8 mouse cellular contexts compared by ENCODE assay signal in genomic region chr19:47731931-47732330, GRCm38 (mm10). TPM values are rescaled to one million over a fixed set of nuclear protein-coding genes. Genes with fewer than 3 reads are reported as not detected.
DNase-seq lines count a peak whose midpoint lies in the region; ATAC-seq and TF ChIP-seq lines count a peak whose summit lies in the region.

No protein-coding gene starts in this region.

- H3K4me2 ChIP-seq in forebrain, embryonic 15.5 days (replicated peaks), result peak overlapping the region; percentile 48
- H3K4me2 ChIP-seq in hindbrain, embryonic 16.5 days (ENCODE audit: low read length), result peak overlapping the region; percentile 67
- H3K4me2 ChIP-seq in limb, embryonic 14.5 days (replicated peaks; ENCODE audit: low read depth, low read length, severe bottlenecking), result peak overlapping the region; percentile 50
- peak overlapping the region; percentile 50 for H3K4me2 ChIP-seq in midbrain, embryonic 15.5 days
- peak overlapping the region; percentile 44 for H3K4me2 ChIP-seq in stomach, postnatal 0 days (replicated peaks; ENCODE audit: low read depth)

- peak; percentile 56 to 68 for DNase-seq in spleen, adult 18-20 months
- no peak for DNase-seq in spleen, adult 12 weeks (ENCODE audit: low spot score)
- peak; percentile 38 for DNase-seq in c-Kit-positive CD71-negative TER-119-negative erythroid progenitor cells, embryonic 14.5 days (ENCODE audit: low read depth)
- DNase-seq in limb, embryonic 14.5 days (ENCODE audit: low spot score), result peak; percentile 69
- peak; percentile 78 for DNase-seq in stomach, postnatal 0 days (ENCODE audit: low spot score)

- H3K27me3 ChIP-seq in forebrain, embryonic 15.5 days, result no peaks in the 10 kb centered on the region
- H3K27me3 ChIP-seq in hindbrain, embryonic 16.5 days (replicated peaks; ENCODE audit: control insufficient read depth, insufficient read depth, low read length), result no peaks in the 10 kb centered on the region
- H3K27me3 ChIP-seq in limb, embryonic 14.5 days (ENCODE audit: control insufficient read depth, insufficient read depth, low read length), result no peaks in the 10 kb centered on the region
- H3K27me3 ChIP-seq in midbrain, embryonic 15.5 days (replicated peaks), result no peaks in the 10 kb centered on the region
- H3K27me3 ChIP-seq in stomach, postnatal 0 days (ENCODE audit: control insufficient read depth, insufficient read depth, low read length), result no peaks in the 10 kb centered on the region

- TF ChIP-seq POLR2A in limb, embryonic 14.5 days (IDR thresholded peaks at IDR 0.05; ENCODE audit: borderline replicate concordance, extremely low read depth, insufficient read depth, insufficient read length), result no peak

- TF ChIP-seq CTCF in stomach, postnatal 0 days (IDR thresholded peaks at IDR 0.05; ENCODE audit: low read depth), result no peak

- peaks cover 38% of the 10 kb centered on the region for H3K36me3 ChIP-seq in forebrain, embryonic 15.5 days
- H3K36me3 ChIP-seq in hindbrain, embryonic 16.5 days (ENCODE audit: control insufficient read depth, insufficient read depth, low read length), result peaks cover 19% of the 10 kb centered on the region
- H3K36me3 ChIP-seq in limb, embryonic 14.5 days (ENCODE audit: control insufficient read depth, insufficient read depth, low read length), result peaks cover 43% of the 10 kb centered on the region
- peaks cover 32% of the 10 kb centered on the region for H3K36me3 ChIP-seq in midbrain, embryonic 15.5 days (replicated peaks)
- peaks cover 6% of the 10 kb centered on the region; the same call in 1 of the 2 replicates for H3K36me3 ChIP-seq in stomach, postnatal 0 days (ENCODE audit: control insufficient read depth, insufficient read depth, low read length)

- WGBS in forebrain, embryonic 15.5 days, result under 1% methylated on average over 12 of the region's 15 CpGs
- WGBS in hindbrain, embryonic 16.5 days, result 3% methylated on average over 15 of the region's 15 CpGs
- WGBS in limb, embryonic 14.5 days, result 3% methylated on average over 12 of the region's 15 CpGs
- 1% methylated on average over 14 of the region's 15 CpGs for WGBS in midbrain, embryonic 15.5 days
- 0% methylated on average over 11 of the region's 15 CpGs for WGBS in stomach, postnatal 0 days

- 0 out of 2 replicates have a peak, but pooled peaks have one; percentile 11 for ATAC-seq in forebrain, embryonic 15.5 days (replicated peaks)
- peak; percentile 10; the same call in 1 of the 2 replicates for ATAC-seq in hindbrain, embryonic 16.5 days
- ATAC-seq in limb, embryonic 14.5 days (ENCODE audit: low FRiP score, low read depth), result no peak
- ATAC-seq in midbrain, embryonic 15.5 days (replicated peaks), result peak; percentile 43; the same call in 1 of the 2 replicates
- ATAC-seq in stomach, postnatal 0 days (ENCODE audit: low FRiP score, low TSS enrichment), result 0 out of 2 replicates have a peak, but pooled peaks have one; percentile 10

- peak overlapping the region; percentile 86 for H3K4me3 ChIP-seq in forebrain, embryonic 15.5 days
- peak overlapping the region; percentile 70 for H3K4me3 ChIP-seq in hindbrain, embryonic 16.5 days (ENCODE audit: low read length)
- H3K4me3 ChIP-seq in limb, embryonic 14.5 days (replicated peaks; ENCODE audit: low read length), result peak overlapping the region; percentile 76
- H3K4me3 ChIP-seq in midbrain, embryonic 15.5 days, result peak overlapping the region; percentile 79
- peak overlapping the region; percentile 71 for H3K4me3 ChIP-seq in stomach, postnatal 0 days (ENCODE audit: low read depth, low read length)

- no peak for TF ChIP-seq EP300 in stomach, postnatal 0 days (optimal IDR thresholded peaks at IDR 0.05)

- H3K9ac ChIP-seq in forebrain, embryonic 15.5 days (replicated peaks), result peak overlapping the region; percentile 79
- peak overlapping the region; percentile 85 for H3K9ac ChIP-seq in hindbrain, embryonic 16.5 days (ENCODE audit: low read depth, low read length)
- peak overlapping the region; percentile 82 for H3K9ac ChIP-seq in limb, embryonic 14.5 days (ENCODE audit: low read depth, low read length, severe bottlenecking)
- H3K9ac ChIP-seq in midbrain, embryonic 15.5 days, result peak overlapping the region; percentile 63
- H3K9ac ChIP-seq in stomach, postnatal 0 days (ENCODE audit: low read length), result peak overlapping the region; percentile 79

- peak overlapping the region; percentile 98 for H3K27ac ChIP-seq in forebrain, embryonic 15.5 days (replicated peaks)
- peak overlapping the region; percentile 95 for H3K27ac ChIP-seq in hindbrain, embryonic 16.5 days (ENCODE audit: low read depth, low read length)
- H3K27ac ChIP-seq in limb, embryonic 14.5 days (replicated peaks; ENCODE audit: low read depth, low read length), result peak overlapping the region; percentile 98
- H3K27ac ChIP-seq in midbrain, embryonic 15.5 days, result peak overlapping the region; percentile 95
- H3K27ac ChIP-seq in stomach, postnatal 0 days (replicated peaks), result peak overlapping the region; percentile 99

- no peaks in the 10 kb centered on the region for H3K9me3 ChIP-seq in forebrain, embryonic 15.5 days
- H3K9me3 ChIP-seq in hindbrain, embryonic 16.5 days (ENCODE audit: control insufficient read depth, low read length), result no peaks in the 10 kb centered on the region
- no peaks in the 10 kb centered on the region for H3K9me3 ChIP-seq in limb, embryonic 14.5 days (ENCODE audit: control insufficient read depth, low read length)
- H3K9me3 ChIP-seq in midbrain, embryonic 15.5 days, result no peaks in the 10 kb centered on the region
- no peaks in the 10 kb centered on the region for H3K9me3 ChIP-seq in stomach, postnatal 0 days (ENCODE audit: control insufficient read depth, low read length)

- peaks cover 17% of the 10 kb centered on the region for H3K4me1 ChIP-seq in forebrain, embryonic 15.5 days
- peaks cover 6% of the 10 kb centered on the region for H3K4me1 ChIP-seq in hindbrain, embryonic 16.5 days (ENCODE audit: control insufficient read depth, insufficient read depth, low read depth, low read length)
- H3K4me1 ChIP-seq in limb, embryonic 14.5 days (ENCODE audit: control insufficient read depth, insufficient read depth, low read length), result peaks cover 22% of the 10 kb centered on the region
- H3K4me1 ChIP-seq in midbrain, embryonic 15.5 days, result peaks cover 16% of the 10 kb centered on the region
- H3K4me1 ChIP-seq in stomach, postnatal 0 days (replicated peaks; ENCODE audit: control insufficient read depth, insufficient read depth), result 0 out of 2 replicates have a peak, but pooled peaks cover 2% of the 10 kb centered on the region

RNA-seq across cellular contexts. Expression of gene Sfr1, which starts 0.4 kb away (rescaled TPM):
- 183 and 185 TPM in 2 replicates for polyA plus RNA-seq in forebrain, embryonic 15.5 days (2015; fragmentation: Nextera tagmentation; extraction: Ambion mirVana)
- 157 and 163 TPM in 2 replicates for polyA plus RNA-seq in hindbrain, embryonic 16.5 days (2015; fragmentation: Nextera tagmentation; extraction: Ambion mirVana)
- 163 and 176 TPM in 2 replicates for polyA plus RNA-seq in limb, embryonic 14.5 days (2012; rRNA removed)
- polyA plus RNA-seq in limb, embryonic 14.5 days (2014; fragmentation: Nextera tagmentation; extraction: Ambion mirVana), result 306 and 319 TPM in 2 replicates
- polyA plus RNA-seq in midbrain, embryonic 15.5 days (2015; fragmentation: Nextera tagmentation; extraction: Ambion mirVana), result 141 and 142 TPM in 2 replicates
- 181 and 186 TPM in 2 replicates for polyA plus RNA-seq in stomach, postnatal 0 days (2015; fragmentation: Nextera tagmentation; extraction: Ambion mirVana)

RNA-seq across cellular contexts. Expression of gene Col17a1, which starts 40.0 kb away (rescaled TPM):
- 0.18 and 0.55 TPM in 2 replicates for polyA plus RNA-seq in forebrain, embryonic 15.5 days (2015; fragmentation: Nextera tagmentation; extraction: Ambion mirVana)
- polyA plus RNA-seq in hindbrain, embryonic 16.5 days (2015; fragmentation: Nextera tagmentation; extraction: Ambion mirVana), result 0.39 and 0.44 TPM in 2 replicates
- polyA plus RNA-seq in limb, embryonic 14.5 days (2012; rRNA removed), result 33.8 and 35.3 TPM in 2 replicates
- polyA plus RNA-seq in limb, embryonic 14.5 days (2014; fragmentation: Nextera tagmentation; extraction: Ambion mirVana), result 29.7 and 31.1 TPM in 2 replicates
- polyA plus RNA-seq in midbrain, embryonic 15.5 days (2015; fragmentation: Nextera tagmentation; extraction: Ambion mirVana), result 0.24 and 0.40 TPM in 2 replicates
- polyA plus RNA-seq in stomach, postnatal 0 days (2015; fragmentation: Nextera tagmentation; extraction: Ambion mirVana), result 13.9 and 20.1 TPM in 2 replicates
